Mouse (Mus musculus): ENCODE measurements around the gene Rps11.

GRCm38 (mm10) chr7:45113476-45113875, 10.8 kb downstream of the Rps11 start:
- TF ChIP-seq CTCF (conservative IDR thresholded peaks at IDR 0.05; ENCODE audit: insufficient read depth, insufficient read length, low read depth, low read length) (no peak), POLR2A (IDR thresholded peaks at IDR 0.05; ENCODE audit: low read depth, low read length) (no peak)

Data from kidney, adult 2 months (tissue).